Mouse (Mus musculus): ENCODE measurements around the gene Asprv1. TPM values are rescaled to one million over a fixed set of nuclear protein-coding genes. Genes with fewer than 3 reads are reported as not detected.
A peak's percentile ranks its signal among the peaks of the same experiment; 100 is the strongest.

Asprv1 gene
- polyA plus RNA-seq, 1 experiment from 2014 or later, result 0.37 TPM

- WGBS, result 78% methylated on average over 5 of the region's 7 CpGs
- no peaks in the 10 kb centered on the region for H3K27me3 ChIP-seq (ENCODE audit: control insufficient read depth, insufficient read depth, low read length)
- no peaks in the 10 kb centered on the region for H3K36me3 ChIP-seq (ENCODE audit: control insufficient read depth, insufficient read depth, low read length)
- no peak overlapping the region for H3K4me3 ChIP-seq (ENCODE audit: low read depth, low read length)
- H3K9me3 ChIP-seq (ENCODE audit: control insufficient read depth, low read length), result no peaks in the 10 kb centered on the region; the same call in 1 of the 2 replicates
- ATAC-seq (ENCODE audit: low FRiP score) (no peak), DNase-seq (ENCODE audit: low spot score, missing footprints) (no peak)
- no peak overlapping the region for H3K4me2 ChIP-seq
- no peak overlapping the region for H3K9ac ChIP-seq (ENCODE audit: low read length)
- no peak overlapping the region for H3K27ac ChIP-seq (ENCODE audit: low read depth, low read length)
- peaks cover 13% of the 10 kb centered on the region for H3K4me1 ChIP-seq (ENCODE audit: control insufficient read depth, insufficient read depth, low read length)
Observed at GRCm38 (mm10) chr6:86588429-86588828, 39.5 kb upstream of the Asprv1 start.

- H3K4me2 ChIP-seq, result no peak overlapping the region
- no peak for ATAC-seq (ENCODE audit: low FRiP score)
- H3K4me3 ChIP-seq (ENCODE audit: low read depth, low read length), result no peak overlapping the region
- no peak overlapping the region for H3K27ac ChIP-seq (ENCODE audit: low read depth, low read length)
- no peak overlapping the region for H3K9ac ChIP-seq (ENCODE audit: low read length)
- H3K9me3 ChIP-seq (ENCODE audit: control insufficient read depth, low read length), result no peaks in the 10 kb centered on the region; the same call in 1 of the 2 replicates
- whole genome bisulfite sequencing, result 85% methylated on average over 10 of the region's 10 CpGs
- no peaks in the 10 kb centered on the region for H3K36me3 ChIP-seq (ENCODE audit: control insufficient read depth, insufficient read depth, low read length)
- H3K27me3 ChIP-seq (ENCODE audit: control insufficient read depth, insufficient read depth, low read length), result no peaks in the 10 kb centered on the region
- H3K4me1 ChIP-seq (ENCODE audit: control insufficient read depth, insufficient read depth, low read length), result no peaks in the 10 kb centered on the region
- DNase-seq (ENCODE audit: low spot score, missing footprints), result no peak
Observed at GRCm38 (mm10) chr6:86593146-86593897, 34.6 kb upstream of the Asprv1 start.

DNA sequence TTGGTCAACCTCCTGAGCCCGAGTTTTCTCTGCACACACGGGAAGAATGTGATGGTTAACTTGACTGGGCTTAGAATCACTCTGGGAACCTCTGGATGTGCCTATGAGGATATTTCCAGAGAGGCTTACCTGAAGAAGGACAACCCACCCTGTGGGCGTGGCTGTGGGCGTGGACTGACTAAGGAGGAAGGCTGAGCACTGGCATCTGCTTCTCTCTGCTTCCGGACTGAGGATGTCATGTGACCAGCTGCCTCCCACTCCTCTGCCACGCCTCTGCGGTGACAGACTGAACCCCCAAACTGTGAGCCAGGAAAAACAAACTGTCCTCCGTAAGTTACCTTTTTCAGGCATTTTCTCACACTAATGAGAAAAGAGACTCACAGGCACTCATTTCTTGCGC, 33.3 kb upstream of the Asprv1 start:
- 0 out of 2 replicates have a peak, but pooled peaks have one; percentile 54 for ATAC-seq (ENCODE audit: low FRiP score)
- H3K4me3 ChIP-seq (ENCODE audit: low read depth, low read length), result peak overlapping the region; percentile 17; the same call in 1 of the 2 replicates
- 17% methylated on average over 9 of the region's 9 CpGs for WGBS

DNA sequence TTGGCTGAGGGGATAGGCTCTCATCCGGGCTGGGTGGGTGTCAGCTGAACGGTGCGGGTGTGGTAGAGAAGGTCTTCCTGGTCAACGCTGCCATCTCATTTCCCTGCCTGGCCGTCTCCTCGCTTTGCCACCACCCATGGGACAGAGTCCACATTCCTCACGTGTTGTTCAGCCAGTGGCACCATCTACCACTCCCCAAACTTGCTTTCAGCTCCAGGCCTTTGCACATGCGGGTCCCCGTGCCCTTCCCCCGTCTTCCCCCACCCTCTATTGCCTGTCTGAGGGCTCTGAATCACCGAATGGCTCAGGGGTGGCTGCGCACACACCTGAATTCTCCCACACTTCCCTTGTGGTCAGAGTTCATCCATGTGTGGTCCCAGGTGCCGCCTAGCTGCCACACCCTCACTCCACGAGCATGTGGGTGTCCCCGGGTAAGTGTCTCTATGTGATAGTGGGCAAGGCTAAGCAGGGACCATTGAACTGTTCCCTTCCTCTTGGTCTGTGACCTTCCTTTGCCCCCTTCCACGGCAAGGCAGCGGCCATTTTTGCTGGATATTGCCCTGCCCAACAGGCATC, 32.0 kb upstream of the Asprv1 start:
- H3K9ac ChIP-seq (ENCODE audit: low read length), result no peak overlapping the region
- no peak overlapping the region for H3K4me2 ChIP-seq
- ATAC-seq (ENCODE audit: low FRiP score) (no peak), DNase-seq (ENCODE audit: low spot score, missing footprints) (no peak)
- H3K9me3 ChIP-seq (ENCODE audit: control insufficient read depth, low read length), result no peaks in the 10 kb centered on the region
- 87% methylated on average over 17 of the region's 17 CpGs for WGBS
- no peaks in the 10 kb centered on the region for H3K27me3 ChIP-seq (ENCODE audit: control insufficient read depth, insufficient read depth, low read length)
- H3K27ac ChIP-seq (ENCODE audit: low read depth, low read length), result no peak overlapping the region
- H3K36me3 ChIP-seq (ENCODE audit: control insufficient read depth, insufficient read depth, low read length), result no peaks in the 10 kb centered on the region
- no peak overlapping the region for H3K4me3 ChIP-seq (ENCODE audit: low read depth, low read length)
- H3K4me1 ChIP-seq (ENCODE audit: control insufficient read depth, insufficient read depth, low read length), result no peaks in the 10 kb centered on the region

More for the DNA sequence above, 33.3 kb upstream of the Asprv1 start:
- no peaks in the 10 kb centered on the region for H3K27me3 ChIP-seq (ENCODE audit: control insufficient read depth, insufficient read depth, low read length)
- no peaks in the 10 kb centered on the region for H3K4me1 ChIP-seq (ENCODE audit: control insufficient read depth, insufficient read depth, low read length)
- no peak overlapping the region for H3K9ac ChIP-seq (ENCODE audit: low read length)
- peak; percentile 92 for DNase-seq (ENCODE audit: low spot score, missing footprints)
- no peaks in the 10 kb centered on the region; the same call in 1 of the 2 replicates for H3K9me3 ChIP-seq (ENCODE audit: control insufficient read depth, low read length)
- H3K27ac ChIP-seq (ENCODE audit: low read depth, low read length), result no peak overlapping the region; the same call in 1 of the 2 replicates
- peak overlapping the region; percentile 36 for H3K4me2 ChIP-seq
- H3K36me3 ChIP-seq (ENCODE audit: control insufficient read depth, insufficient read depth, low read length), result no peaks in the 10 kb centered on the region

- WGBS, result 74% methylated on average over 5 of the region's 5 CpGs
- no peak for DNase-seq (ENCODE audit: low spot score, missing footprints)
- no peak; the same call in 1 of the 2 replicates for ATAC-seq (ENCODE audit: low FRiP score)
- H3K9me3 ChIP-seq (ENCODE audit: control insufficient read depth, low read length), result no peaks in the 10 kb centered on the region
- H3K4me2 ChIP-seq, result no peak overlapping the region
- no peak overlapping the region for H3K4me3 ChIP-seq (ENCODE audit: low read depth, low read length)
- no peaks in the 10 kb centered on the region for H3K4me1 ChIP-seq (ENCODE audit: control insufficient read depth, insufficient read depth, low read length)
- H3K27me3 ChIP-seq (ENCODE audit: control insufficient read depth, insufficient read depth, low read length), result no peaks in the 10 kb centered on the region
- H3K36me3 ChIP-seq (ENCODE audit: control insufficient read depth, insufficient read depth, low read length), result no peaks in the 10 kb centered on the region
- no peak overlapping the region for H3K9ac ChIP-seq (ENCODE audit: low read length)
- no peak overlapping the region for H3K27ac ChIP-seq (ENCODE audit: low read depth, low read length)
Observed at GRCm38 (mm10) chr6:86598742-86599193, 29.2 kb upstream of the Asprv1 start.

GRCm38 (mm10) chr6:86599197-86599596, 28.8 kb upstream of the Asprv1 start:
- Histone ChIP-seq H3K4me2 (no peak overlapping the region), H3K36me3 (ENCODE audit: control insufficient read depth, insufficient read depth, low read length) (no peaks in the 10 kb centered on the region), H3K4me1 (ENCODE audit: control insufficient read depth, insufficient read depth, low read length) (no peaks in the 10 kb centered on the region), H3K4me3 (ENCODE audit: low read depth, low read length) (no peak overlapping the region), H3K9ac (ENCODE audit: low read length) (no peak overlapping the region), H3K27ac (ENCODE audit: low read depth, low read length) (no peak overlapping the region), H3K9me3 (ENCODE audit: control insufficient read depth, low read length) (no peaks in the 10 kb centered on the region), H3K27me3 (ENCODE audit: control insufficient read depth, insufficient read depth, low read length) (no peaks in the 10 kb centered on the region)
- ATAC-seq (ENCODE audit: low FRiP score) (peak; percentile 44), DNase-seq (ENCODE audit: low spot score, missing footprints) (peak; percentile 99)
- WGBS, result 24% methylated on average over 4 of the region's 4 CpGs

GRCm38 (mm10) chr6:86599951-86600414, 28.0 kb upstream of the Asprv1 start:
- no peak overlapping the region for H3K27ac ChIP-seq (ENCODE audit: low read depth, low read length)
- WGBS, result 90% methylated on average over 6 of the region's 6 CpGs
- H3K27me3 ChIP-seq (ENCODE audit: control insufficient read depth, insufficient read depth, low read length), result no peaks in the 10 kb centered on the region
- no peaks in the 10 kb centered on the region for H3K9me3 ChIP-seq (ENCODE audit: control insufficient read depth, low read length)
- H3K4me3 ChIP-seq (ENCODE audit: low read depth, low read length), result no peak overlapping the region
- no peak overlapping the region for H3K9ac ChIP-seq (ENCODE audit: low read length)
- no peaks in the 10 kb centered on the region for H3K4me1 ChIP-seq (ENCODE audit: control insufficient read depth, insufficient read depth, low read length)
- ATAC-seq (ENCODE audit: low FRiP score), result no peak
- no peaks in the 10 kb centered on the region for H3K36me3 ChIP-seq (ENCODE audit: control insufficient read depth, insufficient read depth, low read length)
- H3K4me2 ChIP-seq, result no peak overlapping the region
- DNase-seq (ENCODE audit: low spot score, missing footprints), result no peak

DNA sequence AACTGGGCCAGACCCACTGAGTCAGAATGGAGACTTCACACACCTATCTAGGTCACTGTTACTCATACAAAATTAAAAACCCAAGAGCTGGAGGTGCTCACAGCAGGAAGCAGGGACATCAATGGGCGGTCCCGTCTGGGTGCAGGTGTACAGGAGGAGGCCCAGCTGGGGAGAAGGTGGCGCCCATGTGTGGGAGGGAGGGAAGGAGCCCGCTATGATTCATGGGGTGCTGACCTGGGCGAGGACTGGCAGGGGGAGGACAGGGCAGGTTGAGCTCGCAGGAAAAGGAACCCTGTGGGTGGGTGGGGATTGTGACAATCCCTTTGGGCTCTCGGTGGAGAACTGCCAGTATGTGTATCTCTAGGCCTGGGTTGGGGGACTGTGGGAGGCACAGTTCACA, 22.7 kb upstream of the Asprv1 start:
- Histone ChIP-seq H3K4me3 (ENCODE audit: low read depth, low read length) (no peak overlapping the region), H3K4me1 (ENCODE audit: control insufficient read depth, insufficient read depth, low read length) (no peaks in the 10 kb centered on the region), H3K4me2 (no peak overlapping the region), H3K36me3 (ENCODE audit: control insufficient read depth, insufficient read depth, low read length) (no peaks in the 10 kb centered on the region), H3K27ac (ENCODE audit: low read depth, low read length) (no peak overlapping the region), H3K9me3 (ENCODE audit: control insufficient read depth, low read length) (no peaks in the 10 kb centered on the region), H3K9ac (ENCODE audit: low read length) (no peak overlapping the region), H3K27me3 (ENCODE audit: control insufficient read depth, insufficient read depth, low read length) (no peaks in the 10 kb centered on the region)
- ATAC-seq (ENCODE audit: low FRiP score) (no peak), DNase-seq (ENCODE audit: low spot score, missing footprints) (no peak)
- 70% methylated on average over 7 of the region's 7 CpGs for WGBS

- H3K4me1 ChIP-seq (ENCODE audit: control insufficient read depth, insufficient read depth, low read length), result no peaks in the 10 kb centered on the region
- H3K9ac ChIP-seq (ENCODE audit: low read length), result no peak overlapping the region
- H3K36me3 ChIP-seq (ENCODE audit: control insufficient read depth, insufficient read depth, low read length), result no peaks in the 10 kb centered on the region
- no peaks in the 10 kb centered on the region for H3K27me3 ChIP-seq (ENCODE audit: control insufficient read depth, insufficient read depth, low read length)
- ATAC-seq (ENCODE audit: low FRiP score) (no peak), DNase-seq (ENCODE audit: low spot score, missing footprints) (no peak)
- no peaks in the 10 kb centered on the region for H3K9me3 ChIP-seq (ENCODE audit: control insufficient read depth, low read length)
- H3K4me2 ChIP-seq, result no peak overlapping the region
- H3K27ac ChIP-seq (ENCODE audit: low read depth, low read length), result no peak overlapping the region
- H3K4me3 ChIP-seq (ENCODE audit: low read depth, low read length), result no peak overlapping the region
- WGBS, result 89% methylated on average over 4 of the region's 4 CpGs
Observed at GRCm38 (mm10) chr6:86606289-86606688, 21.7 kb upstream of the Asprv1 start.
